Mouse (Mus musculus): ENCODE data around the gene Bloc1s3. TPM values are rescaled to one million over a fixed set of nuclear protein-coding genes. Genes with fewer than 3 reads are reported as not detected.

Bloc1s3 gene
- polyA plus RNA-seq, 1 experiment from 2014 or later, result 3.2 TPM

- Histone ChIP-seq H3K36me3 (ENCODE audit: control insufficient read depth, insufficient read depth, low read length) (no peaks in the 10 kb centered on the region), H3K4me2 (replicated peaks; ENCODE audit: low read depth) (peak overlapping the region; percentile 96), H3K9me3 (ENCODE audit: control insufficient read depth, low read length) (no peaks in the 10 kb centered on the region), H3K4me3 (ENCODE audit: low read depth, low read length) (peak overlapping the region; percentile 78), H3K4me1 (replicated peaks; ENCODE audit: control insufficient read depth, insufficient read depth) (0 out of 2 replicates have a peak, but pooled peaks cover 4% of the 10 kb centered on the region), H3K9ac (ENCODE audit: low read length) (peak overlapping the region; percentile 57), H3K27me3 (ENCODE audit: control insufficient read depth, insufficient read depth, low read length) (no peaks in the 10 kb centered on the region), H3K27ac (replicated peaks) (peak overlapping the region; percentile 81)
- ATAC-seq (ENCODE audit: low FRiP score, low TSS enrichment) (no peak), DNase-seq (ENCODE audit: low spot score) (no peak)
- 17% methylated on average over 6 of the region's 6 CpGs for WGBS
- TF ChIP-seq EP300 (optimal IDR thresholded peaks at IDR 0.05) (no peak), CTCF (IDR thresholded peaks at IDR 0.05; ENCODE audit: low read depth) (no peak)
Measured at GRCm38 (mm10) chr7:19459144-19459870, 48.9 kb downstream of the Bloc1s3 start.

DNA sequence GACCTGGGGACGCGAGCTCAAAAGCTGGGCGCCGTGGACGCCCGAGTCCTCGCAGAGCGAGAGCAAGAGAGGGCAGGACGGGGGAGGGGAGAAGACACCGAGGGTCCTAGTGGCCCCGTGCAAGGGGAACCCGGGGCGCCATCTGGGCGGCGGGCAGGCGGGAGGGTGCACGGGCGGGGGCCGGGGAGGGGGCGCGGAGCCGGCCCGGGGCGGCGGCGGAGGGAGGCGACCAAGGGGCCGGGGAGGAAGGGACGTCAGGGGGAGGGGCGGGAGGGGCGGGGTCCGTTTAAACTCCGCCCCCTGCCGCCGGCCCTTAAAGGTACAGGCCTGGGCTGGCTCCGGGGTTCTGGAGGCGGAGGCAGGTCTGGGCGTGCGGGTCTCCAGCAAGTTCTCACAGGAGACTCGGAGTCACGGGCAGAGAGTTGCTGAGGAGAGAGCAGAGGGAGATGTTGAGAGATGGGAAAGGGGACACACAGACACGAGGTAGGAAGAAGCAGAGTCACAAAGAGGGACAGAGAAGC is 49.5 kb downstream of the Bloc1s3 start, which contains the start of gene Mark4:
Gene Mark4 (minus strand): TSS at position 231 of the 521 bp plus-strand sequence.
- Histone ChIP-seq H3K27me3 (ENCODE audit: control insufficient read depth, insufficient read depth, low read length) (no peaks in the 10 kb centered on the region), H3K4me2 (replicated peaks; ENCODE audit: low read depth) (peak within 1 kb of the TSS; percentile 96), H3K4me3 (ENCODE audit: low read depth, low read length) (peak within 1 kb of the TSS; percentile 78), H3K9me3 (ENCODE audit: control insufficient read depth, low read length) (no peaks in the 10 kb centered on the region), H3K27ac (replicated peaks) (peak within 1 kb of the TSS; percentile 81), H3K4me1 (replicated peaks; ENCODE audit: control insufficient read depth, insufficient read depth) (0 out of 2 replicates have a peak, but pooled peaks cover 4% of the 10 kb centered on the region), H3K9ac (ENCODE audit: low read length) (peak within 1 kb of the TSS; percentile 93), H3K36me3 (ENCODE audit: control insufficient read depth, insufficient read depth, low read length) (no peaks in the 10 kb centered on the region)
- peak; percentile 88 for DNase-seq (ENCODE audit: low spot score)
- TF ChIP-seq EP300 (optimal IDR thresholded peaks at IDR 0.05) (no peak), CTCF (IDR thresholded peaks at IDR 0.05; ENCODE audit: low read depth) (no peak)
- peak; percentile 88 for ATAC-seq (ENCODE audit: low FRiP score, low TSS enrichment)
- WGBS, result under 1% methylated on average over 18 of the region's 42 CpGs

GRCm38 (mm10) chr7:19458072-19458486 is 50.1 kb downstream of the Bloc1s3 start:
- Histone ChIP-seq H3K27ac (replicated peaks) (peak overlapping the region; percentile 81), H3K36me3 (ENCODE audit: control insufficient read depth, insufficient read depth, low read length) (no peaks in the 10 kb centered on the region), H3K9ac (ENCODE audit: low read length) (peak overlapping the region; percentile 93), H3K9me3 (ENCODE audit: control insufficient read depth, low read length) (no peaks in the 10 kb centered on the region), H3K4me3 (ENCODE audit: low read depth, low read length) (peak overlapping the region; percentile 78), H3K4me2 (replicated peaks; ENCODE audit: low read depth) (peak overlapping the region; percentile 96), H3K4me1 (replicated peaks; ENCODE audit: control insufficient read depth, insufficient read depth) (0 out of 2 replicates have a peak, but pooled peaks cover 4% of the 10 kb centered on the region), H3K27me3 (ENCODE audit: control insufficient read depth, insufficient read depth, low read length) (no peaks in the 10 kb centered on the region)
- peak; percentile 73 for DNase-seq (ENCODE audit: low spot score)
- TF ChIP-seq CTCF (IDR thresholded peaks at IDR 0.05; ENCODE audit: low read depth) (peak; percentile 64), EP300 (optimal IDR thresholded peaks at IDR 0.05) (no peak)
- under 1% methylated on average over 26 of the region's 31 CpGs for WGBS
- ATAC-seq (ENCODE audit: low FRiP score, low TSS enrichment), result peak; percentile 74

DNA sequence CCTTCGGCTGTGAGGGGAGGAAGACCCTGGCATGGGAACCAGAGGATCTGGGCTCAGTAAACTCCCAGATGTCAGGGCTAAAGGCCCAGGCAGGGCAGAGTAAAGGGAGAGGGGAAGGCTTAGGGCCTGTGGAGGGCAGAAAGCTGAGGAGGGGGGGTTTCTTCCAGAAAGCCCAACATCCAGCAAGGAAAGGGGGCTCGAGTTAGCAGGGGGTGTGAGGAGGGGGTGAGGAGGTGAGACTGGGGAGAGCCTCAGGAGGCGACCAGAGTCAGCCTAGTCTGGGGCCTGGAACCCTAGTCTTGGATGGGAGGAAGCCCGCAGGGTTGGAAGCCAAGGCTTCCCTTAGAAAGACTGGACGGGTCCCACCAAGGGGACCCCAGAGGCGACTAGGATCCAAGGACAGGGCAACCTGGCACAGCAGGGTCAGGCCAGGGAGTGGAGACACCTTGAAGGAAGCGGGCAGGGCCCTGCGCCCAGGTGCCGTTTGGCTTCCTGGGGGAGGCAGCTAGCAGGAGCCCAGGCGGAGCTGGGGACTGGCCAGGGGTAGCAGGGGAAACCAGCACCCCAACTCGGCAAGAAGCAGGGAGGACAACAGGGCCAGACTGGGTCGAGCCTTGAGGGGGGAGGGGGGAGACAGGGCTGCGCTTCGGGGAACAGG is 50.6 kb downstream of the Bloc1s3 start:
- Histone ChIP-seq H3K4me3 (ENCODE audit: low read depth, low read length) (peak overlapping the region; percentile 78), H3K4me2 (replicated peaks; ENCODE audit: low read depth) (peak overlapping the region; percentile 96), H3K9me3 (ENCODE audit: control insufficient read depth, low read length) (no peaks in the 10 kb centered on the region), H3K27ac (replicated peaks) (peak overlapping the region; percentile 81), H3K4me1 (replicated peaks; ENCODE audit: control insufficient read depth, insufficient read depth) (0 out of 2 replicates have a peak, but pooled peaks cover 4% of the 10 kb centered on the region), H3K36me3 (ENCODE audit: control insufficient read depth, insufficient read depth, low read length) (no peaks in the 10 kb centered on the region), H3K27me3 (ENCODE audit: control insufficient read depth, insufficient read depth, low read length) (no peaks in the 10 kb centered on the region), H3K9ac (ENCODE audit: low read length) (peak overlapping the region; percentile 93)
- WGBS, result 7% methylated on average over 13 of the region's 14 CpGs
- DNase-seq (ENCODE audit: low spot score), result no peak
- peak; percentile 12 for ATAC-seq (ENCODE audit: low FRiP score, low TSS enrichment)
- TF ChIP-seq EP300 (optimal IDR thresholded peaks at IDR 0.05) (no peak), CTCF (IDR thresholded peaks at IDR 0.05; ENCODE audit: low read depth) (no peak)

DNA sequence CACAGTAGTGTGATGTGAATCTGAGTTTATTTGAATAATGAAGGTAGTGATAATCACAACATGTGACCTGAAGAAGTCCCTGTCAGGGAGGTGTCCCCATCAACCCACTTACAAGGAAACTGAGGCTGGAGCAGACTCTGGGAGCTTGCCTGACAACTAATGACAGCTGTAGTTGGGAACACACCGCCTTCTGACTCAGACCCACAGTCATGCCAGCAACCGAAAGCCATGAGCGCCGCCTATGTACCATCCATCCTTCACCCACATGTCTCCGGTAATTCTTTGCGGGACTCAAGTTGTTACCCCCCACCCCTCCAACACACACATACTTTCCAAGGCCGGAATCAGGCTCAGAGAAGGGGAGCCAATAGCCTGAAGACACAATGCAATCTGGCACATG is 51.5 kb downstream of the Bloc1s3 start:
- Histone ChIP-seq H3K9ac (ENCODE audit: low read length) (no peak overlapping the region), H3K4me1 (replicated peaks; ENCODE audit: control insufficient read depth, insufficient read depth) (0 out of 2 replicates have a peak, but pooled peaks cover 4% of the 10 kb centered on the region), H3K27ac (replicated peaks) (no peak overlapping the region), H3K27me3 (ENCODE audit: control insufficient read depth, insufficient read depth, low read length) (no peaks in the 10 kb centered on the region), H3K36me3 (ENCODE audit: control insufficient read depth, insufficient read depth, low read length) (peaks cover under 1% of the 10 kb centered on the region; the same call in 1 of the 2 replicates), H3K4me3 (ENCODE audit: low read depth, low read length) (no peak overlapping the region), H3K9me3 (ENCODE audit: control insufficient read depth, low read length) (no peaks in the 10 kb centered on the region), H3K4me2 (replicated peaks; ENCODE audit: low read depth) (0 out of 2 replicates have a peak overlapping the region, but pooled peaks have one; percentile 5)
- 86% methylated on average over 7 of the region's 7 CpGs for WGBS
- DNase-seq (ENCODE audit: low spot score) (no peak), ATAC-seq (ENCODE audit: low FRiP score, low TSS enrichment) (no peak)
- TF ChIP-seq EP300 (optimal IDR thresholded peaks at IDR 0.05) (no peak), CTCF (IDR thresholded peaks at IDR 0.05; ENCODE audit: low read depth) (no peak)

All from stomach, postnatal 0 days (tissue).